Mouse (Mus musculus) kidney, adult 8-10 months (tissue): ENCODE data around the gene Aco1.

Experiments used
- DNase-seq, 2 experiments: peaks; one replicate each; pipeline ENCODE4 v3.0.0; 2022

The Aco1 gene

DNA sequence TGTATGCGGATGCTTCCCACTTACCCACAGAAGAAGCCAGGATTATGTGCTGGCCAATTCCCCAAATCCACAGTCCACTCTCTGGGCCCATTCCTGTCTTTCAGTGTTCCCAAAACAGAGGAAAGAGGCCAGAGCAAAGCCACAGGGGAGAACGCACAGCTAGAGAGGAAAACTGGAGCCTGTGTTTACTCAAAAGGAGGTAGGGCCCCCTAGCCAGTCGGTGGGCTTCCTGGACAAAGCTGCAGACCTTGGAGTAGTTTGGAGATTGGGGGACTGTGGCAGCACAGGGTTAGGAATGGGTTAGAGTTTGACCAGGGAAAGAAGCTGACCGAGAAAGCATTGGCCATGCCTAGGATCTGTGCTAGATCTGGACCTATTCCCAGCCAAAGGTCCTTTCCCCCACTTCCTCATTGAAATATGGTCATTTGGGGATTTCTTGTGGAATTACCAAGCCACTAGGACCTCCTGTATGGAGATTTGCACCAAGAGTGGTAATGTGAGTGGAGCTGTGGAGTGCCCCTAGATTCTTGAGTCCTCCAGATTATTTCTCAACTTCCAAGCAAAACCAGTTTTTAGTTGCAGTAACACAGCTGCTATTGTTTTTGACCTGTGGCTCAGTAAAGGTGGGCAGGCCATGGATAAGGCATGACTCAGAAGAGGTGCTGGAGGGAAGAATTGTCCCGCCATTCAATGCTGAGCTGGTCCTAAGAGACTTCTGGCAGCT lies 14.8 kb downstream of the Aco1 start:
- no peak for DNase-seq

DNA sequence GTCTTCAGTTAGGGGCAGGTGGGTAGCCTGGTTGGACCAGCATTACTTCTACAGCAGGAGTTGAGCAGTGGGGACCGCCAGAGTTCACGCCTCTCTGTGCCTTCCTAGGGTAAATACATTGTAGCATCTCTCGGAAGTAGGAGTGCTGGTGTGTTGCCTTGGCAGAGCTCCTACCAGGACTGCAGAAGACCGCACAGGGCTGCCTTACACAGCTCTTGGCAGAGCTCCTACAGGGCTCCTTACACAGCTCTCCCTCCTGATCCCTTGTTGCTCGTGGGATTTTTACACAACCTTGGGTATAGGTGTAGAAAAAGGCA lies 15.3 kb downstream of the Aco1 start:
- no peak for DNase-seq

DNA sequence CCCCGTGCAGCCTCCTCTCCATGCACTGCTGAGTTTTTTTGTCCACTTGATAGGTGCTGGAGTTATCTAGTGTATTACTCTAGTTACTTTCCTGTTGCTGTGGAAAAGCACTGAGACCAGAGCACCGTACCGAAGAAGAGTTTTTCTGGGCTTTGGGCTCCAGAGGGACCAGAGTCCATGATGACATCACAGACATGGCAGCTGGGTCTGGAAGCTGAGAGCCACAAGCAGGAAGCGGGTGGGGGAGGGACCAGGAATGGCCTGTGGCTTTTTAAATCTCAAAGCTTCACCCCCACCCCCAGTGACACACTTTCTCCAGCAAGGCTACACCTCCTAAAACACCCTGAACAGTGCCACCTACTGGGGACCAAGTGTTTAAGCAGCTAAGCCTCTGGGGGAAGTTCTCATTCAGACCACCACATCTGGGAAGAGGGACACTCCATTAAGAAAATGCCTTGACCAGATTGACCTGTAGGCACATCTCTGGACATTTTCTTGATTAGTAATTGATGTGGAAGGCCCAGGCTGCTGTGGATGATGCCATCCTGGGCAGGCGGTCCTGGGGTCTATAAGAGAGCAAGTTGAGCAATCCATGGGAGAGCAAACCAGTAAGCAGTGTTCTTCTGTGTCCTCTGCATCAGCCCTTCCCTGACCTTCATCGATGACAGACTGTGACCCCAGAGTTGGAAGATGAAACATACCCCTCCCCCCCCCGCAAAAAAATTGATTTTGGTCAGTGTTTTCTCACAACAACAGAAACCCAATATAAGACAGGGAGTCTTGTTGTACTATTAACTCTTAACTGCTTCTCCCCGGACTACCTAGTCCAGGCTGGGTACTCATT lies 17.9 kb downstream of the Aco1 start:
- DNase-seq: no peak

DNA sequence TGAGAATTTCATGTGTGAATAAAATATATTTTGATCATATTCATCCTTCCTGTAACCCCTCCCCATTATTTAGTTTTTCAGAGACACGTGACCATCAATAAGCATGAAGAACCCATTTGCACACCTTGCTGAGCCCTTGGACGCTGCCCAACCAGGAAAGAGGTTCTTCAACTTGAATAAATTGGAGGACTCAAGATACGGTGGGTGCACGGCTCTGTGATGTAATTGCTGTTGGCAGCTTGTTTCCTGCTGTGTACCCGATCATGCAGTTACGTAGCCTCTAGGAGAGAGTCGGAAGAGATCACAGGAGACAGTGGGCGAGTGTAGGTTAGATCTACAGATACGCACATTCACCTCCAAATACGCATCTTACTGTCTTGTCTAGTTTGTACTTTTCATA lies 20.8 kb downstream of the Aco1 start:
- DNase-seq: no peak

DNA sequence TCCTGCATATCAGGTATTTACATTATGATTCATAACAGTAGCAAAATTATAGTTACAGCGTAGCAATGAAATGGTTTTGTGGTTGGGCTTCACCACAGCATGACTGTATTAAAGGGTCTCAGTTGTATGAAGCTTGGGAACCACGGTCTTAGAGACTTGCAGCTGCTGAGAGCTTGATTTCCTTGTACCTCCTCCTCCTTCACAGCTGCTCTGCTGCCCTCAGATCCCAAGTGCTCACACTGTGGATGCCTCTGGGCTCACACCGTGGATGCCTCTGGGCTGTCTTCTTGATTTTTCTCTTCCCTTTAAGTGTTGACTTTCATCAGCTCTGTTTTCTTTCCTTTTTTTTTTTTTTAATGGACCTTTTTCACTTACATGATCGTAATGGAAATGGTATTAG lies 28.6 kb downstream of the Aco1 start:
- no peak for DNase-seq

DNA sequence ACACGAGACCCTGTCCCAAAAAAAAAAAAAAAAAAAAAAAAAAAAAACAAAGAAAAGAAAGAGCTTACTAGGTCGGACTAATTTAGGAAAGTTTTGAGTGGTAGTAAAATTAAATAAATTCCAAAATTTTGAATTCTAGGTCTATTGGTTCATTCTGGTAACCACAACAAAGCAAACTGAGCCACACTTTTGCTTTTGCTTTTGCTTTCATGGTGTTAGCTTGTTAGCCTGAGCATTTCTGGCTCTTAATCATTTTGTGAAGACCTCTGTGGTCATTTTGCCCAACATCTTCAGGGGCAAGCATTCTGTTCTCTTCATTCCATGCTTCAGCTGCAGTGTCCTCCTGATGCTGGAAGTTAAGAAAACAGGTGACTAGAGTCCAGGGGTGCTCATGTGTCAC lies 29.5 kb downstream of the Aco1 start:
- no peak for DNase-seq

DNA sequence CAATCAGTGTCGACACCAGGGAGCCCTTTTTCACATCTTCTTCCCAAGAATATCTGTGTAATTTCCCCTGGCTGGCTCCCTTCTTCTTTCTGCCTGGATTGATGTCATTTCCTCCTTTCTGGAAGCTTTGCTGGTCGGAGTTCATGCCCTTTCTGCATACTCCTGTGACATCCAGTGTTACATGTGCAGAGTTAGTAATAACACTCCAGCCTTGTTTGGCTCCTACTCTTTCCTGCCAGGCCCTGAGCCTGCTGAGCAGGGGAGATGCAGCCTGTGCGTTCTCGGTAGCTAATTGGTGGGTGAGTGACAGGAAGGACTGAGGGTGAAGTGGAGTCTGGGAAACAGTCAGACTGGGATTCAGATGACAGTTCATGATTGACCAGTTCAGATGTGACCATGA lies 31.4 kb downstream of the Aco1 start:
- no peak for DNase-seq

DNA sequence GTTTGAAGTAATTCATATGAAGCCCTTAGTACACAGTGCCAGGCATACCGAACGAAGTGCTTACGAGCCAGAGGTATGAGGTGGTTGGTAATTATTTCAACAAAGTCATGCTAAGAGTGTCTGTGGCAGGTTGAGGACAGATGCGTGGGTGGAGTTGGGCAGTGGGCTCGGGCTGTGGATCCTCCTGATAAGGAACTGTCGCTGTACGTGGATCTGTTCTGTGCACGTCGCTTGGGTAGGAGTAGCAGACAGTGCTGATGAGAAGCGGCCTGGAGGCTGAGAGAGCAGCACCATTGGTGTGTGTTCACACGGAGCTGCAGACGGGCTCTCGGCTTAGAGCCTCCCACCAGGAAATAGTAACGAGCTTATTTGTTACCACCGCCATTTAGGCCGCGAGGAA lies 35.7 kb downstream of the Aco1 start:
- DNase-seq: no peak

DNA sequence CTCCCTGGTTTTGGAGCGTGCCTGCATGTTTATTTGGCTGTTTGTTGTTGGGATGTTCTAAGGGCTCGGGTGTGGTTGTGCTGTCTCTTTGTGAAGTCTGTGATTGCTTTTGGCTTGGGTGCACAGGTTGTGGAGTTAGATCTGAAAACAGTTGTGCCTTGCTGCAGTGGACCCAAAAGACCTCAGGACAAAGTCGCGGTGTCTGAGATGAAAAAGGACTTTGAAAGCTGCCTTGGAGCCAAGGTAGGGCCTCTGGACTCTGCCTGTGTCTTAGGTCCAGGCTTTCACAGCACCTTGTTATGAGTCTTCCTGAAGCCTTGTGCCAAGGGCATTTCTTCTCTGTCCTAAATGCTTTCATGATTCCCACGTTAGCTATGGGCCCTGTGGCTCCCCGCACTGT lies 37.2 kb downstream of the Aco1 start:
- DNase-seq: peak; percentile 75 to 86

DNA sequence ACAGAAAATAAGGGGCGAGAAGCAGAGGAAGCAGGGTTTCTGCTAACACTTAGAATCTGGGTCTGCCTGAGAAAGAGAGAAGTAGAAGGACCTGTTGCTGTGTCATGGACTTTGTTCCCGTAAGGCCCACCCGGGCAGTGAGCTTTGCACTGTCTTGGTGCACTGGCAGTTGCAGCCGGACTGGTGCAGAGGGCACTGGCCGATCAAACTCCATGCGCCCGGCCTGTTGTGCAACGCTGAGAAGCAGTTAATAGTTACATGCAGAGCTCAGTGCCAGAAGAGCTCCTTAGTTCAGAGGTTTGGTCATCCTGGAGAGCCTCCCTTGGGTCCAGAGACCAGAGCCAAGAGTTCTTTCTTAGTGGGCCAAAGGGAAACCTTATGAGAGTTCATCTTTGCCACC lies 38.8 kb downstream of the Aco1 start:
- DNase-seq: peak; percentile 93 to 96

DNA sequence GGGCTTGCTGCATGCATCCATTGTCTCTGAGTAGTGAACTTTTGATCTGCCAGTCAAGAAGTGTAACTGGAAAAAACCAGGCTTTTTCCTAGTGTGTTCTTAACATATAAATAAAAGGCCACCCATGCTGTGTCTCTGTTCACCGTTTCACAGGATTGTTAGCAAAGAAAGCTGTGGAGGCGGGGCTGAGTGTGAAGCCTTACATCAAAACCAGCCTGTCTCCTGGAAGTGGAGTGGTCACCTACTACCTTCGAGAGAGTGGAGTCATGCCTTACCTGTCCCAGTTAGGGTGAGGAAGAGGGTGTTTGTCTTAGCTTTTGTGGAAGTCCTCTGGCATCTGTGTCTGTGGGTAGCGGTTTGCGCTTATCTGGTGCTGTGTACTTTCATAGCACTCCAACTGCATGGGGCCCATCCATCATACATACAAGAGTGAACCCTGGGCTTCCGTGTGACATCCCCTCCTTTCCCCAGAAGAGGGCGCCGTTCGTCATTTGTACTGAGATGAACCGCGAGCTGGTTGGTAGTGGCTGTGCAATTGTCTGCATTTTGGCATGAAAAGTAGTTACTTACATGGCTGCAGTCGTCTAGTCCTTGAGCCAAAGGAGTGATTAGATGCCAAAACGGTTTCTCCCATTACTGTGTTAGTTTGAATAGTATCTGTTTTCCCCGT lies 39.9 kb downstream of the Aco1 start:
- DNase-seq: peak; percentile 63 to 80

DNA sequence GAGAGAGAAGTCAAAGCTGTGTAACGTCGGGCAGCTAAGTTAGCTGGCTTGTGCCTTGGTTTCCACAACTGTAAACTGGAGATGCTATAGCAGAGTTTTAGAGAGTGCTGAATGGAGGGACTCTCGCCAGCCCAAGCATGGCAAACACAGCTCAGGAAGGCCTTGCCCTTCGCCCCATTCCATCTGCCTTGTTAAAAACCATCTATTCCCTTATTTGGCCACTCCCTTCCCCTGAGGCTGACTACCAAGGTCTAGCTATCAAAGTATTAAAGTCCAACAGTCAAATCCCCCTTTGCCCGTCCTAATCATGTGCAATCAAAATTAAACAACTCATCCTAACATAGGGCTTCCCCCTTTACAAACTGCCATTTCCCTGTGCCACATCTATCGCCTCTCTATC lies 40.9 kb downstream of the Aco1 start:
- DNase-seq: peak in 1 of 2 experiments; percentile 42

DNA sequence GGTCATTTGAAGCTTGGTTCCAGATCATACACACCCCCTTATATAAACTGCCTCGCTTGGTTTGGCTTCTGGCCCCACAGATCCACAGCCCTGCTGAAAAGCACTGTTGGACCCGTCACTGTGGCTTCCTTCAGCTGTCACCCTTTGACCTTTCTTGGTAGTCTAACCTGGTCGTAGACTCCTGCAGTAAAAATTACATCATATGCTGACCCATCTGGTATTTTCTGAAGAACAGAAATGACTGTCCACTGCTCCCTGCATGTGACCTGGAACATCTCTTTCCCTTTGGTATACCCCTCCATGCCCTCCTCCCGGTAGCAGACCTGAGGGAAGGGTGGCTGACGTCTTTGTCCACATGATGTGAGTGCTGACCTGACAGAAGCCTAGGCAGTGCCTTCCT lies 41.6 kb downstream of the Aco1 start:
- DNase-seq: peak in 1 of 2 experiments; percentile 47

DNA sequence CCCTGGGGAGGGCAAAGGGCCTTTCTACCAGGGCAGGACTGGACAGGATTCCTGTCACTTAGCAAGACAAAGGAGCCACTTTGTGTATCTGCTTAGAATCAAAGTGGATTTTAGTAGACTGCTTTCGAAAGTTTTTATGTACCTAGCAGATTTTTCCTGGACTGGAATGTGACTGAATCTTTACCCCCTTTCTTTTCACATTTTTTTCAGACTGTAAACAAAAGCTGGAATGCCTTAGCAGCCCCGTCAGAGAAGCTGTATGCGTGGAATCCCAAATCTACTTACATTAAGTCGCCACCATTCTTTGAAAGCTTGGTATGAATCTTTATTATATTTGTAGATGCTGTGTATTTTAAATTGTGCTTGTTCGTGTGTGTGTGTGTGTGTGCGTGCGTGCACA lies 45.1 kb downstream of the Aco1 start:
- DNase-seq: no peak

DNA sequence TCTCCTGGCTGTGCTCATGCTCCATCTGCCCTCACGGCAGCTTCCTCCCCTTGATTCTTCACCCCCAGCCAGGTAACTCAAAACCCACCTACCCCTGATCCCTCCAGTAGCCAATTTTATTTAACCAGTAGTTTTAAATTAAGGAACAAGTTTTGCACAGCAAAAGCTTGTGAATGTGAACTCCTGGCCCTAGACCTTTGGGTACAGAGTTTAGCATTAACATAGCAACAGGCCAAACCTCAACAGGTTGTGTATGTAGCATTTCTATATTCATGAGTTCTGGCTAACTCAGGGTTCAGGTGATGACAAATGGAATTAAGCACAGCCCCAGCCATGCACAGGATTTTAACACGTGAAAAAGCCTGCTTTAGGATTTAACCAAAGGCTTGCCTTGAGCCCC lies 49.4 kb downstream of the Aco1 start:
- DNase-seq: peak in 1 of 2 experiments; percentile 49

DNA sequence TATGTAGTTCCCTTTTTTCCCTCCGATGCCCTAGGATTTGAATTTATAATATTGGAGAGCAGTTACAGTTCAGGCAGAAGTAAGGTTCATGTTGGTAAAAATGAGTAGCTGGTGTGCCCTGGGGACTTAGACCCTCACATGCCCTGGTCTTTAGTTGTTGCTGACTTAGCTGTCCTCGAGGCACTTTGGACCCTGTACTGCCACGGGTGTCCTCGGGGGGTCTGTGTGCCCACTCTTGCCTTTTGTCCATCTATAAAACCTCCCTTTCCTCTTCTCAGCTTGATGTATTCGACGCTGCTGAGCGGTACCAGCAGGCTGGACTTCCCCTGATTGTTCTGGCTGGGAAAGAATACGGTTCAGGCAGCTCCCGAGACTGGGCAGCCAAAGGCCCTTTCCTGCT lies 50.6 kb downstream of the Aco1 start:
- DNase-seq: peak in 1 of 2 experiments; percentile 57

DNA sequence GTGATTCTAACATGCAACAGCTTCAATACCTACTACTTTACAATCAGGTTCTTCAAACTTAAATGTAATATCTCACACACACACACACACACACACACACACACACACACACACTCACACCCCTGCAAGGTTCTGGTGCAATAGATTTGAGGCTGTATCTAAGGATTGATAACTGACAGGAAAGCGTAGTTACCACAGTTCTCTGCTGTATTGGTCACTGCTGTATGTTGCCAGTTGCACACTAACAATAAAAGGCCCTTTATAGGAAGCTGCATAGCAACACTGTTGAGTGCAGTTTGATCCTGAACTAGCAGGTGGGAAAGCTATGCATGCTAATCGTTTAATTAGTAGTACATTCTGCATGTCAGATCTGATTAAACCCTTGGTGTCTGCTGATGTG lies 52.5 kb downstream of the Aco1 start:
- DNase-seq: no peak

DNA sequence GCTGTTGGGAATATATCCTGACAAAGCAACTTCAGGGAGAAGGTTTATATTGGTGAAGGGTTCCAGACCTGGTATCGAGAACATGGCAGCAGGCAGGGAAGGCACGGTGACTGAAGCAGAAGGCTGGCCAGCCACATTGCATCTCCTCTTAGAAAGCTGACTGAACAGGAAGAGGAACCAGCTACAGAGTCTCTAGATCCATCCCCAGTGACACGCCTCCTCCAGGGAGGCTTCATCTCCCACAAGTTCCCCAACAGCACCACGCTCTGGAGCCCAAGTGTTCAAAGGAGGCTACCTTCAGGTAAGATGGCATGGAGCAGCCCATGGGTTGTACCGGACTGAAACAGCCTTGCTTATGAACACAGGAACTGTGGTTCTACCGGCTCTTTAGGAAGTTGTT lies 59.3 kb downstream of the Aco1 start:
- DNase-seq: no peak

DNA sequence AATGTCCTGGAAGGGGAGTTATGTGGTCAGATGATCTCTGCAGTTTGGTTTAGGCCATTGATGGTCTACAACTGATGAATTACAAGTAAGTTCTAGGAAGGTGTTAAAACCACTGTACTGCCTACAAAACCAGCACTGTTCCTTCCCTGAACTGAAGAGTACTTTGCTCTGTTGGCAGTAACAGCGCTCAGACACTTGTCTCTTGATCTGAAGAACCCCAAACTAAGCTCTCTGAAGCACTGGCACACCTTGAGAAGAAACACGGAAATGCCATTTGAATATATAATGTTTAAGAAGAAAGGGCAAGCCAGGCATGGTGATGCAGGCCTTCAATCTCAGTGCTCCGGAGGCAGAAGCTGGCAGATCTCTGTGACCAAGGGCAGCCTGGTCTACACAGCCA lies 61.5 kb downstream of the Aco1 start:
- no peak for DNase-seq

DNA sequence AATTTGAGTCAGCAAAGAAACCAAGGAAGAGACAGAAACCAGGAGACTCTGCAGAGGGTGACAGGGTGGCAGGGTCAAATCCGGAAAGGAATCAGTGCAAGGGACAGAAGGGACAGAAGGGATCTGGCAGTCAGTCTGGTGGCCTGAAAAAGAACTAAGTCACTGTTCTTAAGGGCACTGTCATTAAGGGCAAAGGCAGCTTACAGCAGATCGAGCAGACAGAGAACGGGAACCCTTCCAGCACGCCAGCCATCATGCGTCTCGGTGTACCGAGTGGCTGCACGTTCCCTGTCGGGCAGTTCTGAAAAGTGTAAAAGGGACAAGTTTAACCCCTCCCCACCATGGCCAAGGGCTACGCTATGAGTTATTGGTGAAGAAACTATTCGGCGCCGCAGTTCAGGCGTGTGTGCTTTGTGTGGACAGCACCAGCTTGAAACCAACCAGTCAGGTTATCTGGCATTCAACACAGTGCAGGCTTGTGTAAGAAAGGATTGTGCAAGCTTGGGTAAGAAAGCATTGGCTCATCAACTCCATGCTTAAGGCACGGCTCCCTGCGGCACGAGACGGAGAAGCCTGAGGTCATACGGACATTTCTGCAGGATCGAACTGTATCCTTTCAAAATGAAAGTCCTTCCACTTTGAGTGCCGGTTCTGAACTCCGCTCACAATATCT lies 62.5 kb downstream of the Aco1 start:
- DNase-seq: no peak

DNA sequence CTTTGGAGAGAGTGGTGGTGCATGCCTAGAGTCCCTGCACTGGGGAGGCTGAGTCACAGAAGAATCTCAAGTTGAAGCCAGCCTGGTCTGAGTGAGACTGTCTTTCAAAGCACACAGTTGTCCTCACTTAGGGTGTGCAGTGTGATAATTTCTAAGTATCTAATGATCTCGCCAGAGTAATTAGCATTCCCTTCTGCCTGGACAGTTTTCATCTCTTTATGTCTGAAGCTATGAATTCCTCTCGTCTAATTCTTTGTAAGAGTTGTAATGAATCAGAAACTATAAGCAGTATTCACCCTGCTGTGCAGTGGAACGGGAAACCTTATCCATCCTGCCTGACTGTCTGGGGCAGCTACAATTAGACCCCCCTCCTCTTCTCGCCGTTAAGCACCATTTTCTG lies 64.8 kb downstream of the Aco1 start:
- no peak for DNase-seq

DNA sequence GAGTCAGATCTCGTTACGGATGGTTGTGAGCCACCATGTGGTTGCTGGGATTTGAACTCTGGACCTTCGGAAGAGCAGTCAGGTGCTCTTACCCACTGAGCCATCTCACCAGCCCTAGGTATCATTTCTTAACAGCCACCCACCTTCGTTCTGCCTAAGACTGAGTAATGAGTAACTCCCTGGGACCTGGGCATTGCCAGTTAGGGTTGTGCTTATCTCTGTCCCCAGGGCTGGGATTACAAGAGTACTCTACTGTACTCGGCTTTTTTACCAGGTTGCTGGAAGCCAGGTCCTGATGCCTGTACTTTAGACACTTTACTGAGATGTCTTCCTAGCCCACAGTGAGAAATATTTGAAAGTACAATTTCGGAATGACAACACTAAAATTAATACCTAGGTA lies 69.3 kb downstream of the Aco1 start:
- no peak for DNase-seq

DNA sequence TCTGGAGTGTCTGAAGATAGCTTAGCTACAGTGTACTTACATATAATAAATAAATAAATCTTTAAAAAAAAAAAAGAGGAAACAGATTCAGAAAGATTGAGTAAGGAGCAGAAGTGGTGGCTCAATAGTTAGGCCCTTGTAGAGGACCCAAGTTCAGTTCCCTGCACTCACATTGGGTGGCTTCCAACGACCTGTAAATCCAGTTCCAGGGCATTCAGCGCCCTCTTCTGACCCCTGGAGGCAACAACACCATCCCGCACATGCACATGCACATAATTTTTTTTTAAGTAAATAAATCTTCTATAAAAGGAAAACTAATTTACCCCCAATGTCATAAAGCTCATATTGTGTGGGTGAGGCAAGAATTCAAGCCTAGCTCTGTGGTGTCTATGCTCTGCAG lies 75.0 kb downstream of the Aco1 start:
- no peak for DNase-seq

DNA sequence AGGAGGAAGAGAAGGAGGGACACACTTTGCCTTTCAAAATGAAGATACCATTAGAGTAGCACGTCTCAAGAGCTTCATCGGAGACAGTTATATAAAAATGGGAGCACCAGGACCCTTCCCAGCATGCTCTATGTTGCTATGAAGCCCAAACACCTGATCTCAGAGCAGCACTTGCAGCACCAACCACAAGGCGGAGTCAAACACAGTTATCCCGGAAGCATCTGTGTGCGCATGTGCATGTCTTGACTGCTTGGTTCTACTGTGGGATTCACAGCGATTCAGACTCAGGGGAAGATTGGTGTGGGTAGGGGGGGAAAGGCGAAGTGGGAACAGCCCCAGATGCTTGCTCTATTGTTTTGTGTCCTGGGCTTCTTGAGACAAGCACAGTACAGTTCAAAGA lies 75.5 kb downstream of the Aco1 start:
- peak in 1 of 2 experiments; percentile 40 for DNase-seq
